Mouse (Mus musculus): Measurements from ENCODE around the gene Efl1.

- TF ChIP-seq CTCF (IDR thresholded peaks at IDR 0.05; ENCODE audit: low read depth, low read length) (no peak), POLR2A (IDR thresholded peaks at IDR 0.05; ENCODE audit: extremely low read depth, insufficient read depth, low read length) (no peak)
These were observed 118.2 kb downstream of the Efl1 start for GRCm38 (mm10) chr7:82766623-82767022.
